Mouse (Mus musculus): Measurements from ENCODE around the gene Dntt.

- TF ChIP-seq ZNF384 (IDR thresholded peaks at IDR 0.05; ENCODE audit: low read depth, low read length) (no peak), CHD2 (IDR thresholded peaks at IDR 0.05; ENCODE audit: low read depth, low read length) (no peak)
These were observed 23.2 kb downstream of the Dntt start for GRCm38 (mm10) chr19:41052247-41052646.
